Mouse (Mus musculus): ENCODE measurements around the gene Gid8. TPM values are rescaled to one million over a fixed set of nuclear protein-coding genes. Genes with fewer than 3 reads are reported as not detected.
"Not testable (repeated sequence)": the region's sequence is repeated elsewhere in the genome, so short reads cannot be mapped to it uniquely, and the experiment has no call there.

Gene Gid8
- polyA plus RNA-seq, 1 experiment from 2014 or later, result 63.6 TPM

DNA sequence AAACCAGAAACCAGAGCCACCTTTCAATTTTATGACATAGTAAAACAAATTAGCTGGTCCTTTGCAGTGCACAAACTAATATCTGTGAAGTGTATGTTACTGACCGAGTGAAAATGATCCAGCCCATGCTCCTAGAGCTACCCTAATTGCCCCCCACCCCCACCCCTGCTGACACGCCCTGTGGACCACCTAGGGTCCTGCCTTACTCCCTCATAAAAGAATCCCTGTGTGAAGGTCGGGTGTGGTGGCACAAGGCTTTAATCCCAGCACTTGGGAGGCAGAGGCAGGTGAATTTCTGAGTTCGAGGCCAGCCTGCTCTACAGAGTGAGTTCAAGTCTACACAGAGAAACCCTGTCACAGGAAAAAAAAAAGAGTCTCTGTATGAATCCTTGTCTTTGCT, 1.6 kb downstream of the Gid8 start:
- Histone ChIP-seq H3K4me2 (replicated peaks) (peak overlapping the region; percentile 61), H3K9ac (peak overlapping the region; percentile 99; the same call in 1 of the 2 replicates), H3K36me3 (peaks cover 18% of the 10 kb centered on the region), H3K4me3 (peak overlapping the region; percentile 94; the same call in 1 of the 2 replicates), H3K27ac (no peak overlapping the region), H3K27me3 (no peaks in the 10 kb centered on the region), H3K9me3 (no peaks in the 10 kb centered on the region), H3K4me1 (peaks cover 16% of the 10 kb centered on the region)
- WGBS, result 68% methylated on average over 4 of the region's 4 CpGs
- no peak for ATAC-seq (ENCODE audit: insufficient number of reproducible peaks, insufficient read depth, low FRiP score, low TSS enrichment)

DNA sequence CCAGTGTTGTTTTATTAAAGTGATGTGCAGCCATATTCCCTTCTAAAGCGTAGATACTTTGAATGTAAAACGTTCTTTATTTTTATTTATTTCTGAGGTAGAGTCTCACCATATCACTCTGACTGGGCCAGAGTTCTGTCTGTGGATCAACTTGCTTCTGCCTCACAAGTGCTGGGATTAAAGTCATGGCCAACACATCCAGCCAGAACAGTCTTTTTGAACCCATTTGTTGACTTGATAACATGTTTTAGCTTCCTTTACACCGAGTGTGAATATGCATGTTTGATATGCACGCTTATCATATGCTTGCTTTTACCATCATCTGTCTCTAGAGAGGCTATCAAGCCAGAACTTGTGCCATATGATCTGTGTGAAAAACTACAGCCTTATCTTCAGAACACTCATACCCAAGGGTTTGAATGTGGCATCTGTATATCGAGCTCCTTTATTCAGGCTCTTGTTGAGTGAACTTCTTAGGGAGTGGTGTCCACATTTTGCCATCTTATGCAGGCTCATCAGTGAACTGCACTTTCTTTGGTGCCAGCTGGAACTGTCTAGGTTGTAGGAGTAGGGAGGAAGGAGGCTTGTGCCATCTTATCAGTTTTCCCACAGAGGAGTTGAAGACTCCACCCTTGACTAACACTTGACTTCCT, 2.2 kb downstream of the Gid8 start:
- Histone ChIP-seq H3K36me3 (peaks cover 24% of the 10 kb centered on the region), H3K4me2 (replicated peaks) (no peak overlapping the region), H3K4me3 (no peak overlapping the region), H3K27me3 (no peaks in the 10 kb centered on the region), H3K27ac (no peak overlapping the region), H3K9ac (no peak overlapping the region), H3K4me1 (peaks cover 16% of the 10 kb centered on the region), H3K9me3 (no peaks in the 10 kb centered on the region)
- ATAC-seq (ENCODE audit: insufficient number of reproducible peaks, insufficient read depth, low FRiP score, low TSS enrichment), result no peak
- WGBS, result 94% methylated on average over 5 of the region's 5 CpGs

DNA sequence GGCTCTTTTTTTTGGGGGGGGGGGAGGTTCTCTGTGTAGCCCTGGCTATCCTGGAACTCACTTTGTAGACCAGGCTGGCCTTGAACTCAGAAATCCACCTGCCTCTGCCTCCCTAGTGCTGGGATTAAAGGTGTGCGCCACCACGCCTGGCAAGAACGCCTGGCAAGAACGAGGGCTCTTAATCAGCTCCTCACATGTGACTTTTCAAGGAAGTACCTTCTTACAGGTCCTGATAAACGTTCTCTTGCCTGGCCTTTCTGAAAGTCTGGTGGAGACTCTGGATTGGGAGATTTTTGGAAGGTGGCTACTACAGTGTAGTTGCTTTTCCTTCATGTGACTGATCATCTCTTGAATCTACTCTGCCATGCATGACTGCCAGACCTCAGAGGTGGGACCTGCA, 12.8 kb downstream of the Gid8 start:
- H3K9ac ChIP-seq, H3K9me3 ChIP-seq: not testable (repeated sequence)

DNA sequence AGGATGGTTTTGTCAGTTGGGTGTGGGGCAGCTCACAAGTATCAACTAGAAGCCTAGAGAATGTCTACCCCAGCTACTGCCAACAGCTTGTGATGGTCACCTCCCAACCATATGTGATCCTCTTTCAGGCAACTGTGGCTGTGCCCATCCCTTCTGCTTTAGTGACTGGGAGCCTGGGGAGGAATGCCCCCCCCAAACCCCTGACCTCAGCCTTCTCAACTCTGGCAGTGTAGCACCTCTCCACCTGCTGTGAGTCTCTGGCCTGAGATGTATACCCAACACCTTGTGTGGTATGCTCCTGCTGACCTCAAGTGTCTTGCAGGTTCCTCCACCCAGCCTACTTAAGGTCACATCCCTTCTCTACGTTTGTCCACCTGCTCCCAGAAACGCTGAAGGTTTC, 13.9 kb downstream of the Gid8 start:
- H3K4me3 ChIP-seq, result no peak overlapping the region
- WGBS, result 62% methylated on average over 2 of the region's 2 CpGs

More for the DNA sequence above, 12.8 kb downstream of the Gid8 start:
- H3K4me3 ChIP-seq; ATAC-seq (ENCODE audit: insufficient number of reproducible peaks, insufficient read depth, low FRiP score, low TSS enrichment); H3K4me2 ChIP-seq (replicated peaks); H3K27me3 ChIP-seq; H3K4me1 ChIP-seq; H3K27ac ChIP-seq: not testable (repeated sequence)
- peaks cover 58% of the 10 kb centered on the region for H3K36me3 ChIP-seq
- WGBS, result 91% methylated on average over 5 of the region's 5 CpGs

DNA sequence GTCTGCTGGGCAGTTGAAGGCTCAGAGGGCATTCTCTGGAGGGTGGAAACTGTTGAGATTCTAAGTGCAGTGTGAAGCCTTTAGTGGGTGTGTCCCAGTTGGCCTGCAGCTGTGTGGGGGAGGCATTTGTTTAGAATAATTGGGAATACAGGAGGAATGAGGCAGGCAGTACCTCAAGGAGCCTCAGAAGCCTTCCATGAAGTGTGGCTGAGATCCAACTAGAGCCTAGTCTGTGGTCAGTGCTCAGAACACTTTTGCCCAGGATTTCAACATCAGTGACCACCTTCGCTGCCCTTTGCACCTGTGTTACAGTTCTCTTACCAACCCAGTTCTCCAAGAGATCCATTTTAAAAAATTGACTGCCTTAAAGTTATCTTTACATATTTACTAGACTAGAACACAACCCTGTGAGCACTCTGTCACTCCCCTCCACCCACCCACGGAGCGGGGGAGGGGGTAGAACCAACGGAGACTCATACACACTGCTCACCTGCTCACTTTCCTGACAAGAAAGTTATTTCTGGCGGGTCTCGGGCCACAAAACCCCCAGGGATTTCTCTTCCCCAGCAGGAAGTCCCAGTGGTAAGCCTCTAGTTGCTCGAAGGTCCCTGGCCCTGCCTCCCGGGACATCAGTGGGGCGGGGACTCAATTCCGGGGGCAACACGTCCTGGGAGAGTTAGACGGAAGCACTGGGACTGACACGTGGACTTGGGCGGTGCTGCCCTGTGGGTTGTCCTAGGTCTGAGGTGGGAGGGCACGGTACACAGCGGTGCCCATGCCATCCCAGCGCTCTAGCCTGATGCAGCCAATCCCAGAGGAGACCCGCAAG, 14.9 kb downstream of the Gid8 start, which contains the start of gene Slc17a9:
Gene Slc17a9, plus strand, starts transcription at position 679 of the 829 bp plus-strand sequence.
- Histone ChIP-seq H3K9ac (no peak within 1 kb of the TSS), H3K27me3 (no peaks in the 10 kb centered on the region), H3K4me2 (replicated peaks) (peak within 1 kb of the TSS; percentile 34), H3K4me1 (peaks cover 7% of the 10 kb centered on the region; the same call in 1 of the 2 replicates), H3K9me3 (no peaks in the 10 kb centered on the region), H3K27ac (no peak within 1 kb of the TSS), H3K36me3 (peaks cover 42% of the 10 kb centered on the region), H3K4me3 (no peak within 1 kb of the TSS)
- 6% methylated on average over 18 of the region's 18 CpGs for WGBS
- ATAC-seq (ENCODE audit: insufficient number of reproducible peaks, insufficient read depth, low FRiP score, low TSS enrichment), result no peak

More for the DNA sequence above, 13.9 kb downstream of the Gid8 start:
- Histone ChIP-seq H3K36me3 (peaks cover 49% of the 10 kb centered on the region), H3K9ac (no peak overlapping the region), H3K4me2 (replicated peaks) (no peak overlapping the region), H3K9me3 (no peaks in the 10 kb centered on the region), H3K4me1 (peaks cover 7% of the 10 kb centered on the region; the same call in 1 of the 2 replicates), H3K27ac (no peak overlapping the region), H3K27me3 (no peaks in the 10 kb centered on the region)
- no peak for ATAC-seq (ENCODE audit: insufficient number of reproducible peaks, insufficient read depth, low FRiP score, low TSS enrichment)

DNA sequence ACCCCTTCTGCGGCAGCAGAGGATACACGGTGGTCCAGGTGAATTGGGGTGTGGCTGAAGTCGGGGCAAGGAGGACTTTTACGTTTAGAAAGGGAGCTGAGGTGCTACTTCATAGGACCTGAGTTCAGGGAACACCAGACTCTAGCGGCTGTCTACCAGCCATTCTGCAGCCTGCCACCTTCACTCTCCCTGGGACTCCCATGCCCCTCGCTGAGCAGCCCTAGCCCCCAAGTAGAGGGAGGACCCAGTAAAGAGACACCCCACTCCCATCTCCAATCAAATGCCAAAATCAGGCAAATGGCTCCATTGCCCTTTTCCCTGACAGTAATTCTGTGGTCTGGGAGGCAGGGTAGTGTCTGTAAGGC, 15.5 kb downstream of the Gid8 start:
- Histone ChIP-seq H3K27me3 (no peaks in the 10 kb centered on the region), H3K4me2 (replicated peaks) (peak overlapping the region; percentile 34), H3K27ac (no peak overlapping the region), H3K4me1 (peaks cover 7% of the 10 kb centered on the region; the same call in 1 of the 2 replicates), H3K9me3 (no peaks in the 10 kb centered on the region), H3K36me3 (peaks cover 37% of the 10 kb centered on the region), H3K9ac (no peak overlapping the region), H3K4me3 (no peak overlapping the region)
- WGBS, result 9% methylated on average over 6 of the region's 6 CpGs
- no peak for ATAC-seq (ENCODE audit: insufficient number of reproducible peaks, insufficient read depth, low FRiP score, low TSS enrichment)

DNA sequence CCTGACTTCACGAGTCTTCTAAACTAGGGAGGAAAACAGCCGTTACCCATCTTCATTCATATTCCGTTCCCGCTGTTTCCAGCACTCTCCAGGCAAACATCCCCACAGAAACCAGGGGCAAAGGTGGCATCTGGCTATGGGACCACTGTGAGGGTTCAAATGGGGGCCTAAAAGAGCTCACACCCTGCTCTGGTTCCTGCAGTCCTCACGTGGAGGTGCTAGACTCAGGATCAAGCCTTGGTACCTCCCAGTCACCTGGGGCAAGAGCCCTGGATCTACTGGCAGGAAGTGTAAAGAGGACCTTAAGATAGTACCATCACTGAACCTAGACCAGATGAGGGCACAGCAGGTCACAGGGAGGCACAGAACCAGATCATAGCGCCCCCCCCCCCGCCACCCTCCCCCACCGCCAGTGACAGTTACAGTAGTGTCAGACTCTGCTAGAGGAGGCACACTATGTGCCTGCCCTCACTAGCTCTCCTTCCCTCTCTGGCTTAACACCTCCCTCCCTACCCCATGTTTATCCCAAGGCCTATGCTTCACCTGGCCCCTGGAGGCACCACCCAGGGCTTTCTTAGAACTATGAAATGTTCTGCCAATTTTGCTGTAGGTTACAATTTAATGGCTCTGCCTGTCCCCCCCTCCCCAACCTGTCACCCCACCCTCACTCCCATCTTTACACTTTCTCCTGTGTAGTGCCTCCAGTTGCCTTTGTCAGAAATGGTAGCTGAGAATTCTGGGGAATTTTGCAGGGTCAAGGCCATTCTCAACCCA, 16.1 kb downstream of the Gid8 start:
- Histone ChIP-seq H3K27me3 (no peaks in the 10 kb centered on the region), H3K4me2 (replicated peaks) (no peak overlapping the region), H3K9ac (no peak overlapping the region), H3K36me3 (peaks cover 31% of the 10 kb centered on the region), H3K27ac (no peak overlapping the region), H3K4me1 (peaks cover 7% of the 10 kb centered on the region; the same call in 1 of the 2 replicates), H3K4me3 (no peak overlapping the region), H3K9me3 (no peaks in the 10 kb centered on the region)
- ATAC-seq (ENCODE audit: insufficient number of reproducible peaks, insufficient read depth, low FRiP score, low TSS enrichment), result no peak
- 32% methylated on average over 7 of the region's 8 CpGs for WGBS

DNA sequence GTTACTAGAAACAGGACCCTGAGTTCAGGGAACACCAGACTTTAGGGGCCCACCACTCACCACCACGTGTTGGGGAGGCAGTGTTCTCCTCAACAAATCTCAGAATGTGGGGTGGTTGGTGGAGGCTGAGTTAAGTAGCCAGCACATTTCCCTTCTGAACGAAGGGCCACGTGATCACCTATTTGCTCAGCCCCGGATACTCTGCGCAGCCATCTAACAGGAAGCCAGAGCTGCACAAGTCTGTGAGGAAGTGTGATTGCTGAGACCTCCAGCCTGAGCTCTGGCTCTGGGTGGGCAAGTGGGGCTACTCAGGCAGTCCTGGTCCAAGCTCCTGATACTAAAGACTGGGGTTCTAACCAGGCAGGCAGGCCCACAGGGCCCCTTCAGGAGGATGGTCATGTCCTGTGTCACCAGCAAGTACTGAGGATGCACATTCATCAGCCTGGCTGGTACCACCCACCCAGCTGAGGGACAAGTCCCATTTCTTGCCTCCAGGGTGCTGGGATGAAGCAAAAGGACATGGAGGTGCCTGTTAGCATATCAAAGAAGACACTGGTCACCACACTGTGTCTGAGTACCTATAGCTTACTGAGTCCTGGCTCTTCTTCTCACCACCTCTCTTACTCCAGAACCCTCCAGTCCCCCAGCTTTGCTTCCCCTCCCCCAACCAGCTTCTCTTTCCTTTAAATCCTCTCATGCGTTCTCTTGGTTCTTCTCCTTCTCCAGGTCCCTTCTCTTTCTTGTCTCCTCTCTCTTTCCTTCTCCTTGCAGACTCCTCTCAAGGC, 16.9 kb downstream of the Gid8 start:
- H3K9ac ChIP-seq, result no peak overlapping the region
- H3K27me3 ChIP-seq, result no peaks in the 10 kb centered on the region
- ATAC-seq (ENCODE audit: insufficient number of reproducible peaks, insufficient read depth, low FRiP score, low TSS enrichment), result no peak
- H3K4me3 ChIP-seq, result no peak overlapping the region
- H3K9me3 ChIP-seq, result no peaks in the 10 kb centered on the region
- no peak overlapping the region for H3K4me2 ChIP-seq (replicated peaks)
- H3K4me1 ChIP-seq, result peaks cover 7% of the 10 kb centered on the region; the same call in 1 of the 2 replicates
- peaks cover 23% of the 10 kb centered on the region for H3K36me3 ChIP-seq
- no peak overlapping the region for H3K27ac ChIP-seq
- WGBS, result 69% methylated on average over 6 of the region's 6 CpGs

DNA sequence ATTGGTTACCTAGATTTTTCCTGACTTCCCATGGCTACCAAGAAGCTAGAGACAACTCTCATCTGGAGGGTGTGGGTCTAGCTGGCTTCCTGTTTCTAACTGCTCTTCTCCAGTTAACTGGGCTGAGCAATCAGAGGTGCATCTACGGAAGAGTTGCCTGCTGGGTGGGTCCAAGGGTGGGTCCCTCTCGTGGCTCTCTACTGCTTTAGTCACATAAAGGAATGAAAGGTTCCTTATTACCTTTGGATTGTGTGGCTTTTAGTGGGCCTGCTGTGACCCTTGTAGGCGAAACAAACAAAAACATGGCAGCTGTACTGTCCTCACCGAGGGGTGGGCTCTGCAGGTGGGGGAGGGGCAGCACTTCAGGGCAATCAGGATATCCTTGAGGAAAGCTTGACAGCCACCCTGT, 17.7 kb downstream of the Gid8 start:
- H3K36me3 ChIP-seq, result peaks cover 15% of the 10 kb centered on the region
- no peak for ATAC-seq (ENCODE audit: insufficient number of reproducible peaks, insufficient read depth, low FRiP score, low TSS enrichment)

DNA sequence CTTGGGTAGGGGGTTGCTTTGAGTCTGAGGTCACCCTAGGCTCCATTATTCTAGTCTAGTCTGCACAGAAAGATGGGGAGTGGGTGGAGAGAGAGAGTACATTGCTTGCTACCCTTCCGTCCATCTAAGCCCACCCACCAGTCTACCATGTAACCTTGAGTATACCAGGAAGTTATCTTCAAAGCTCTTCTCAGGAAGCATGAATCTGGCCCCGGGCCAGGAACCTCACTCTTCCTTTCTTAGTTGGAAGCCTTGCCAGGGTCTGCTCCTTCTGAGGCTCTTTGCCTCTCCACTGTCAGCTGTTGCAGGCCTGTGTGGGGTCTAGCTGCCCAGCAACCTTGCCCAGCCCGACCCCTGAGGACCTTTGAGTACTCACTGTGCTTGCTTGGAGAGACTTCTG, 21.1 kb downstream of the Gid8 start:
- H3K4me3 ChIP-seq, result no peak overlapping the region
- H3K4me2 ChIP-seq (replicated peaks), result no peak overlapping the region
- H3K9me3 ChIP-seq, result no peaks in the 10 kb centered on the region
- H3K9ac ChIP-seq, result no peak overlapping the region
- no peak overlapping the region for H3K27ac ChIP-seq
- H3K4me1 ChIP-seq, result no peaks in the 10 kb centered on the region
- no peaks in the 10 kb centered on the region for H3K36me3 ChIP-seq
- H3K27me3 ChIP-seq, result no peaks in the 10 kb centered on the region
- ATAC-seq (ENCODE audit: insufficient number of reproducible peaks, insufficient read depth, low FRiP score, low TSS enrichment), result no peak
- 77% methylated on average over 3 of the region's 3 CpGs for WGBS

More for the DNA sequence above, 17.7 kb downstream of the Gid8 start:
- Histone ChIP-seq H3K27ac (no peak overlapping the region), H3K4me1 (peaks cover 7% of the 10 kb centered on the region; the same call in 1 of the 2 replicates), H3K9me3 (no peaks in the 10 kb centered on the region), H3K4me3 (no peak overlapping the region), H3K4me2 (replicated peaks) (no peak overlapping the region), H3K27me3 (no peaks in the 10 kb centered on the region), H3K9ac (no peak overlapping the region)
- 60% methylated on average over 4 of the region's 4 CpGs for WGBS

DNA sequence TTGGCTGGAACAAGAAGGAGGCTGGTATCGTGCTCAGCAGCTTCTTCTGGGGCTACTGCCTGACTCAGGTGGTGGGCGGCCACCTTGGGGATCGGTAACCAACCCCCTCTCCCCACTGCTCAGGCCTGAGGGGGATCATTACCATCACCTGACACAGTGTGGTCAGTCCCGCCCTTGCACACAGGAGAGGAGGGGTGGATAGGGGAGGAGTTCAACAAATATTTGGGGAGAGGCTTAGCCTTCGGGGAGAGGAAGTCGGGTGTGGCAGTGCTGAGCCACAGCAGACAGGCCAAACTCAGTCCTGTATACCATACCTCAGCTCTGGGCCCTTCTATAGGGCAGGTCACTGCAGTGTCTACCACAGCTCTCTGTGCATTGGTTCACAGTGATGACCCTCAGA, 22.1 kb downstream of the Gid8 start:
- H3K4me2 ChIP-seq (replicated peaks), result no peak overlapping the region
- no peak for ATAC-seq (ENCODE audit: insufficient number of reproducible peaks, insufficient read depth, low FRiP score, low TSS enrichment)
- no peaks in the 10 kb centered on the region for H3K27me3 ChIP-seq
- H3K9me3 ChIP-seq, result no peaks in the 10 kb centered on the region
- no peak overlapping the region for H3K4me3 ChIP-seq
- 64% methylated on average over 6 of the region's 6 CpGs for WGBS
- peak overlapping the region; percentile 4; the same call in 1 of the 2 replicates for H3K9ac ChIP-seq
- no peaks in the 10 kb centered on the region for H3K4me1 ChIP-seq
- no peak overlapping the region for H3K27ac ChIP-seq
- no peaks in the 10 kb centered on the region for H3K36me3 ChIP-seq
